Mouse (Mus musculus): ENCODE measurements around the gene Ankrd49.

Ankrd49 gene

GRCm38 (mm10) chr9:14784039-14785002 is at the start of gene Ankrd49, which contains the start of gene Mre11a:
Ankrd49 (minus strand) TSS chr9:14784856.
Mre11a (plus strand) TSS chr9:14784654.
- DNase-seq (ENCODE audit: low spot score in 2 of 2): peak; percentile 89 to 91

DNA sequence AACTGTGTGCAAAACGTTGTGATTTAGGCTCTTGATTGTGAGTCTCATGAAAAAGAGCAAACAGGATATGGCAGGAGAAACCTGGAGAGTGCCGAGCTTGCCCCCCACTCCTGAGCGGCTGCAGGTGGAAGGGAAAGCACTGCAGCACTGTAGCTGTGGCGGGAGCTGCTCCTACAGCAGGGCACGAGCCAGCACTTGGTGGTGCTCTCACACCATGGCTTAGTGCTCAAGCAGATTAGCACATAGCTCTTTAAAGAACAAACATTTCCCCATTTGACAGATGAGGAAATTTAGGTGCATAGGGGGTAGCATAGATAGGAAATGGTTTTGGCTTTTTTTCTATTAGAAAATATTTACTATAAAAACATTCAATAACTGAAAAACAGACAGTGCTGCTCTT is 47.4 kb upstream of the Ankrd49 start:
- no peak for DNase-seq (ENCODE audit: low spot score in 2 of 2)

- no peak for DNase-seq (ENCODE audit: low spot score in 2 of 2)
Measured at GRCm38 (mm10) chr9:14827875-14828274, 43.2 kb upstream of the Ankrd49 start.

DNA sequence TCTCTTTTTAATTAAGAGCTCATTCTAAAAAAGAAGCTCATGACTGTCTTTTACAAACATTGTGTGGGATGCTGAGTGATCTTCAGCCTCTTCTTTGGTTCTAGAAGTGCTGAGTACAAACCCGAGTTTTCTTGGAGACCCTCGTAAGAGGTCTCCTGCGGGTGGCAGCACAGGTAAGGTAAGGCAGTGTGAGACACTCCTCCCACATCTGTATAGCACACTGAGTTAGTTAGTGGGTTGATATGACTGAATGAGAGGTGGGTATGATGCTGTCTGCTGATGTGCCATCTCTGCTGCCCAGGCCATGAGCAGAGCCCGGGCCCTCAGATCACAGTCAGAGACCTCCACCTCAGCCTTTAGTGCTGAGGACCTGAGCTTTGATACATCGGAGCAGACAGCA is 40.2 kb upstream of the Ankrd49 start:
- no peak for DNase-seq (ENCODE audit: low spot score in 2 of 2)

GRCm38 (mm10) chr9:14821396-14821795 is 36.7 kb upstream of the Ankrd49 start:
- DNase-seq (ENCODE audit: low spot score in 2 of 2): no peak

DNA sequence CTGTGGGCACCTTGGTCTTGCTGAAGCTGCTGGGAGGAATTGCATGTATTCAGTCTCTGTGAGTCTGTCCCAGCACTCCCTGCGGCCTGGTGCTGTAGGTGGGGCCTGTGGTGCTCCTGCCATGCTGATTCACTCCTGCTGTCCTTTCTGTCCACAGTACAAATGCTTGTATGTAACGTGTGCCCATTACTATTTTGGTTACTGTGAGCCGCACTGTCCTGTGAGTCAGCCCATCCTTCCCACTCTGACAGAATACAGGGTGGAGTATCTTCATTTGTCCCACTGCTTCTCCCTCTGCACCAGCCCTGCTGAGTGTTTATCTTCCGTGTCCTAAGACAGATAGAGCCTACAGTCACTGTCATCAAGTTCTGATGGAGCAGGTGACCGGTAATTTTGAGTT is 25.5 kb upstream of the Ankrd49 start:
- DNase-seq (ENCODE audit: low spot score in 2 of 2): no peak

DNA sequence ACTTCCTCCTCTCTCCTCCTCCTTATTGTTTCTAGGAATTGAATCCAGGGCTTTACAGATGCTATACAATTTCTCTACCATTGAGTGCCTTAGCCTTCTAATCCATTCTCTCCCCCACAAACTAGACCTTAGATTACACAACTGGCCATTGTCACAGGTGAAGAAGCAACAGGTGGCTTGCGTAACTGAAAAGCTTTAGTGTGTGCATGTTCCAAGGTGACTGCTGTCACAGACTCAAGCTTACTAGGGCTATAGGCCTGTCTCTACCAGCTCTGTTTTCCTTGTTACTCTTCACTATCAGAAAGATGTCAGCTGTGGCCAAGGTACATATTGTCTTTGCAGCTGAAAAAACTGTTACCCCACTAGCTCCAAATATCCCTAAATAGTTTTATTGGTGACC is 22.1 kb upstream of the Ankrd49 start:
- no peak for DNase-seq (ENCODE audit: low spot score in 2 of 2)

DNA sequence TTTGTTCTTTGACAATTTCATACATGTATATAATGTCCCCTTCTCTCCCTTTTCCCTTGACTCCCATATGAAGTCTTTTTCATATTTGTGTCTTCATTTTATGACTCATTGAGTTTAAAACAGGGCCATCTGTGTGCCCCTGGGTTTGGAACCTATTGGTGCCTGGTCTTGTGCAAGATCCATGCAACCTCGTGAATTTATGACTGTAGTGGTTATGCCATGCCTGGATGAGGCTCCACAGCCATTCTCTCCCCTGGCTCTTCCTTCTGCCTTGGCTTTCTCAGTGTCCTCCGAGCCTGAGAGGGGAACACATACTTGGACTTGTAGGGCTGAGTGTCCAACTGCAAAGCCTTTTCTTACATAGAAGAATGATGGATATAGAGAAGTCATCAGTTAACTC is 21.1 kb upstream of the Ankrd49 start:
- DNase-seq (ENCODE audit: low spot score in 2 of 2): no peak

GRCm38 (mm10) chr9:14787356-14787755 is 2.7 kb upstream of the Ankrd49 start:
- no peak for DNase-seq (ENCODE audit: low spot score in 2 of 2)

GRCm38 (mm10) chr9:14778341-14778740 is 6.3 kb downstream of the Ankrd49 start:
- peak; percentile 35 to 56 for DNase-seq (ENCODE audit: low spot score in 2 of 2)

DNA sequence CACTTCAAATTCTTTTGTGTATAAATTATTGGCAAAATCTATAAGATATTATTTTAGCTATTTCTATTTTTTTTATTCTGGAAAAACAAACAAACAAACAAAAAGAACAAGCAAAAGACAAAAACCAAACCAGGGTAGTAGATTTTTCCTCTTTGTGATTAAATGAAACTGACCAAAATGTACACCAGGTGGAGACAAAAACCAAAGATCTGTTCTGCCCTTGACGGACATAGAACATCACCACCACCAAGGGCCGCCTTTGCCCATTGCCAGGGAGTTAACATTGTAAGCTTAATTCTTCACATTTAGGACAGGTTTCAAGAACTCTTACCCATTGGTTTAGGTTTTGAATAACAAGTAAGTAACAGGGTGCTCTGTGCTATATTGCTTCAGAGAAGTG is 10.8 kb downstream of the Ankrd49 start:
- DNase-seq (ENCODE audit: low spot score in 2 of 2): no peak

DNA sequence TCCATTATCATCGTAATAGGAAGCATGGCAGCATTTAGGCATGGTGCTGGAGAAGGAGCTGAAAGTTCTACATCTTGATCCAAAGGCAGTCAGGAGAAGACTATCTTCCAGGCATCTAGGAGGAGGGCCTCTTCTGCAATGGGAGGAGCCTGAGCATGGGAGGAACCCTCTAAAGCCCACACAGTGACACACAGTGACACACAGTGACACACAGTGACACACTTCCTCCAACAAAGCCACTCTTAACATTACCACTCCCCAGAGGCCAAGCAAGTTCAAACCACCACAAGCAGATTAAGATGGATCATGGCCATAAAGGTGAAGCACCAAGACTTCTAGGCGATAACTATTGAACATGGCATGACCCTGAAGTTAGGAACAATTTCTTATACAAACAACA is 12.6 kb downstream of the Ankrd49 start:
- DNase-seq (ENCODE audit: low spot score in 2 of 2): no peak

DNA sequence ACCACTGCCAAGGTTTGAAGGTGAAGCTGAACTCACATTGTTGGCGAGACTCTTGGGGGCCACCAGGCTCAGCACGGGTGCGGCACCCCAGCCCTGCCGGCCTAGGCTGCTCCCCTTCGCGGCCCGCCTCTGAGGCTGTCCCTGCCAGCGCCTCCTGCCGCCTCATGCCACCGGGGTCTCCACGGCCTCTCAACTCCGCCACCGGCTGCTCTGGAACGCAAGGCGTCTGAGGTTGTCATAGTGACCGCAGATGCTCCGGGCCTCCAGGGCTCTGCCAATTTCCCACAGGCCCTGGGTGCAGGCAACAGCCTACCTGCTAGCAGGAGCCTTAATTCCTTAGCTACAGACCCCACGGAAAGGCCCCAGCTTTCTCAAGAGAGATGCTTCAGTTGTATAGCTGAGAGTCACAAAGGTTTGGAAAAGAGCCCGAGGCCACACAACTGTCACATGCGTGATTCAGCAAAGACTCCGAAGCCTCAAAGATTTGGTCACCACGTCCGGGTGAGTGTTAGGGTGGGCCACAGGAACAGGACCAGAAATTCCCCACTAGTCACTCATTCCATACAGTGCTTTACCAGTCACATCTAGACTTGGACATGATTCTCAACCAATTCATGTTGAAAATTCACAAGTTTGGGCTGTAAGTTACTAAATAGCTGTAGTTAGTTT is 13.7 kb downstream of the Ankrd49 start, which contains the start of gene 1700012B09Rik:
Gene 1700012B09Rik, minus strand, starts transcription at position 228 of the 669 bp plus-strand sequence.
- no peak for DNase-seq (ENCODE audit: low spot score in 2 of 2)

DNA sequence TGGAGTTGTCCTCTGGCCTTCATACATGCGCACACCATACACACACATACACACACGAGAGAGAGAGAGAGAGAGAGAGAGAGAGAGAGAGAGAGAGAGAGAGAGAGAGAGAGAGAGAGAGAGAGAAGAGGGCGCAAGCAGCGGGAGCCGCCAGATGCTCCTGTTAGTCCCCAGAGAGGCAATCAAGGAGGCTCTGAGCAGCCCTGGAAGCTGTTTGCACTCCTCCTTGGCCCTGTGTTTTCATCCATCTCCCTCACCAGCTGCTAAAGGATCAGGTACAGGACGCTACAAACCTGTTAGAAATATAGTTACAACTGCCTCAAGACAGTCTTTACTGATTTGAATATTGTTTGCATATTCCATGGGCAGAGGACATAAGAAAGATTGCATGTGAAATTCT is 14.8 kb downstream of the Ankrd49 start:
- DNase-seq (ENCODE audit: low spot score in 2 of 2): no peak

DNA sequence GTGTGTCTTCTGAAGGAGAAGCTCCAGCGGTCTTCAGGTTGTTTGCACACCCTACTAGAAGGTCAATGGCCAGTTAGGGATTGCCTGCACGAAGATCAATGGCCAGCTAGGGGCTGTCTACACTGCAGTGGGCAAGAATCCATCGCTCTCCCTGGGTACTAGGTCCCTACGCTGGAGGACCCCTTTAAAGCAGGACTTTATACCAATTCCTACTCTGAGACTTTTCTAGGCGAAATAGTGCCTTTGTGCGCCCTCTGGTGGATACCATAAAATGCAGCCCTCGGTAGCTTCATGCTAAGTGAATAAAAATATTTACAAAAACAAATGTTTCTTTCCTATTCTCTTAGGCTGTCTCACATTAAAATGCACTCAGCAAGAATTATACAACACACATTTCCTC is 19.9 kb downstream of the Ankrd49 start:
- DNase-seq (ENCODE audit: low spot score in 2 of 2): peak in 1 of 2 experiments; percentile 23

- no peak for DNase-seq (ENCODE audit: low spot score in 2 of 2)
Measured at GRCm38 (mm10) chr9:14759261-14759660, 25.4 kb downstream of the Ankrd49 start.

GRCm38 (mm10) chr9:14758590-14758989 is 26.1 kb downstream of the Ankrd49 start:
- DNase-seq (ENCODE audit: low spot score in 2 of 2): no peak

GRCm38 (mm10) chr9:14754469-14754868 is 30.2 kb downstream of the Ankrd49 start:
- DNase-seq (ENCODE audit: low spot score in 2 of 2): no peak

- no peak for DNase-seq (ENCODE audit: low spot score in 2 of 2)
Measured at GRCm38 (mm10) chr9:14753947-14754346, 30.7 kb downstream of the Ankrd49 start.

DNA sequence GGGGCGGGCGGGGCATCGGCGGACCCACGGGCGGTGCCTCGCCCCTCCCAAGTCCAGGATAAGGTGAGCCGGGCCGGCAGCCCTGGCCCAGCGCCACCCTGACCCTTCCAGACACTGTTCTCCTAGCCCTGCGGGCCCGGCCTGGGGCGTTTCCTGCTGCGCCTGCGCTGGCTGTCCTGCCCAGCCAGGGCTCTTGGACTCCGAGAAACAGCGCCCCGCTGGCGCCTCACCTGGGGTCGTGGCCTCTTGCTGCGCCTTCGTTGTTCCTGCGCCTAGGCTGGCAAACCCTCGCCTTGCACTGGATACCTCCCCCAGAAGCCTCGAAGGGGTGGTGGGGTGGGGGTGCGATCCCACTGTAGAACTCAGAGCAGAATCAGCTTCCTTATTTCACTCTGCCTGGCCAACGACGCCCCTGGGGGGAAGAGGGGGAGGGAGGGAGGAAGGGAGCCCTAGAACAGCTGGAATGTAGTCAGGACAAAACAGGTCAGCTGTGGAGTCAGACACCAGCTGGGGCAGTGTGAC is 32.6 kb downstream of the Ankrd49 start, which contains the start of gene Fut4:
Gene Fut4, minus strand, starts transcription at position 393 of the 522 bp plus-strand sequence.
- DNase-seq (ENCODE audit: low spot score in 2 of 2): peak; percentile 65 to 76

- peak in 1 of 2 experiments; percentile 6 for DNase-seq (ENCODE audit: low spot score in 2 of 2)
Measured at GRCm38 (mm10) chr9:14751503-14752000, 33.1 kb downstream of the Ankrd49 start.

DNA sequence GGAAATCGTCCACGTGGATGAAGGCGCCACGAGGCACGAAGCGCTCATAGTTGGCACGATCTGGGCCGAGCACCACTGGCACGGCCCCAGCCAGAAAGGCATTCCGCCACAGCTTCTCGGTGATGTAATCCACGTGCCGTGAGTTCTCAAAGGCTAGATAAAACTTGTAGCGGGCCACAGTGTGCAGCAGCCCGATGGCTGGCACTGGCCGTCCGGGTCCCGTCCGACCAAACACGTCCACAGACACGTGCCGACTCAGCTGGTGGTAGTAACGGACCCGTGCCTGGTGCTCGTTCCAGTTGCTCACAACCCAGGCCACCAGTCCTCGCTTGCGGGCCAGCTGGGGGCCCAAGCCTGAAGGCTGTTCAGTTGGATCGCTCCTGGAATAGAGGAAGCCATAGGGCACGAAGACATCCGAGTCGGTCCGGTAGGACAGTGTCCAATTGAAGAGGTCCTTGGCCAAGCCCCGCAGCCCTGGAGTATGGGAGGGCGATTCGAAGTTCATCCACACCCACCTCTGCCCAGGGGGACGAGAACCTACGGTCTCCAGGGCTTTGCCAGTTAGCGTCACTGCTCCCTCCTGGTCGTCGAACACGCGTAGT is 33.7 kb downstream of the Ankrd49 start:
- peak in 1 of 2 experiments; percentile 24 for DNase-seq (ENCODE audit: low spot score in 2 of 2)

Measured in urinary bladder, postnatal 36 days (tissue).